Mouse (Mus musculus) WW6 (cell line): ENCODE measurements around the gene Olfr1048.
"Not testable (repeated sequence)": the region's sequence is repeated elsewhere in the genome, so short reads cannot be mapped to it uniquely, and the experiment has no call there.

Experiments
- DNase-seq: peaks from one replicate; pipeline ENCODE4 v3.0.0-alpha.2; 2013; ENCODE audit warnings: low read depth, low spot score

Gene Olfr1048

DNA sequence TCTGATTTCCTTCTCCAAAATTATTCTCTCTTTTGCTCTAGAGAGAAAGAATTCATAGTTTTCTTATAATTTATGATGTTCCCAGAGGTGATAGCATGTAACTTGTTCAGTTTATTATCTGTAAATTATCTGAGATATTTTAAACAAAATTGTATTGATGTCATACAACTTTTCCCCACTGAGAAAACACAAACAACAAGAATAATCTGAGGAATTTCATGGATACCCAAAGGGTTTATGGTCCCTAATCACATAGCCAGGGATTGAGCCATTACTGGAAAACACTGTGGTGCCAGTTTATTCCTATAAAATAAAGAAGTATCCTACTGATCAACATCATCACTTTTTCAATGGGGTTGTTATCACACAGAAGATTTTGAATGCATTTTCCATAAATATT lies at the start of gene Olfr1048:
Gene Olfr1048 (minus strand): TSS at position 101 of the 400 bp plus-strand sequence.
- DNase-seq = no peak

DNA sequence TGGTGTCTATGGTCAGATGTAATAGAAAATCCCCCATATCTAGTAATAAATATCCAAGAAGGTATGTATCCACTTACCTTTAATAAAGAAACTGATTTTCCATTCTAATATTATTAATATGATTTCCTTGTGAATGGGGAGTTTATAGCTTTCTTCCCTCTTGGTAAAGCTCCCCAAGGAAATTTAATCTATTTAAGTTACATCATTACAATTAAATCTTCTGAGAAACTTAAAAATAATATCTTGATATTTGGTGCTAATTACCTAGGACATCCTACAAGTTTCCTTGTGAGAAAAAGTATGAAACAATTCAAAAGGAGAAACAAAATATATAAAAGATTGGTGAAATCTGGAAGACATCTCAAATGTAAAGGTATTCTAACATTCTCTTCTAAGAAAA lies 38.9 kb upstream of the Olfr1048 start, which contains the start of gene Olfr1051:
Gene Olfr1051 (minus strand): TSS at position 101 of the 400 bp plus-strand sequence.
- not testable (repeated sequence) for DNase-seq

DNA sequence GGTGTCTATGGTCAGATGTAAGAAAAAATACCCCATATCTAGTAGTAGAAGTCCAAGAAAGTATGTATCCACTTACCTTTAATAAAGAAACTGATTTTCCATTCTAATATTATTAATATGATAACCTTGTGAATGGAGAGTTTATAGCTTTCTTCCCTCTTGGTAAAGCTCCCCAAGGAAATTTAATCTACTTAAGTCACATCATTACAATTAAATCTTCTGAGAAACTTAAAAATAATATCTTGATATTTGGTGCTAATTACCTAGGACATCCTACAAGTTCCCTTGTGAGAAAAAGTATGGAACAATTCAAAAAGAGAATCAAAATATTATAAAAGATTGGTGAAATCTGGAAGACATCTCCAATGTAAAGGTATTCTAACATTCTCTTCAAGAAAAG lies 18.1 kb upstream of the Olfr1048 start, which contains the start of gene Olfr1049:
Gene Olfr1049 (minus strand): TSS at position 101 of the 400 bp plus-strand sequence.
- not testable (repeated sequence) for DNase-seq

DNA sequence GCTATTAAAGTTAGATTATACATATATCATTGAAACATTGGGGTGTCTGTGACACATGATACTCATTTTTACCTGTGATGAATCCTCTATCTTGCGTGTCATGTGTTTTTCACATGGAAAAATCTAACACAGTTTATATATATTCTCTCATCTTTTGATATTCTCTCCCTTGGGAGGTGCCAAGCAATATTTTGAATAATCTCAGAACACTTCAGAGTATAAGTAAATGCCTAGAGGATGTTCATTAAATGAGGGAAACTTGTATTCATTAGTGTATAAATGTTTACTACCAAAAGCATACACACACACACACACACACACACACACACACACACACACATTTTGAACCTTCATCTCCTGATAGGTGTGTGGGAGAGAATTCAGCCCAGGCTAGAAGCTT lies 8.8 kb downstream of the Olfr1048 start, which contains the start of gene Olfr1047:
Gene Olfr1047 (minus strand): TSS at position 101 of the 400 bp plus-strand sequence.
- DNase-seq = no peak

DNA sequence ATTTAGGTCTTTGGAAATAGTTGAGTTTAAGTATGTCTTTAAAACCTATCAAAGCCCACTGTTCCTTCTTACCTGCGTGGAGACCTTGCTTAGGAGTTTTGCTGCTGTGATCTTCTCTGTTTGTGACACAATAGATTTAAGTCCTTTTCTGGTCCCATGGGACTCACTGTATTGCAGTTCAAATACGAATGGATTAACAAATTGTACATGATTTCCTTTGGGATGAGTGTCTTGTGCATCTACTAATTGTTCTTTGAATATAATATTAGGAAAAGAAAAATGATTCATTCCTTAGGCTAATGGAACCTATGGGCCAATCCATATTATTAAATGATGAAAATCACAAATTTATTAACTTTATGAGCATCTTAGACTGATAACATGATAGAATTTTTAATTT lies 20.9 kb downstream of the Olfr1048 start, which contains the start of gene Olfr1046:
Gene Olfr1046 (minus strand): TSS at position 101 of the 400 bp plus-strand sequence.
- no peak for DNase-seq

DNA sequence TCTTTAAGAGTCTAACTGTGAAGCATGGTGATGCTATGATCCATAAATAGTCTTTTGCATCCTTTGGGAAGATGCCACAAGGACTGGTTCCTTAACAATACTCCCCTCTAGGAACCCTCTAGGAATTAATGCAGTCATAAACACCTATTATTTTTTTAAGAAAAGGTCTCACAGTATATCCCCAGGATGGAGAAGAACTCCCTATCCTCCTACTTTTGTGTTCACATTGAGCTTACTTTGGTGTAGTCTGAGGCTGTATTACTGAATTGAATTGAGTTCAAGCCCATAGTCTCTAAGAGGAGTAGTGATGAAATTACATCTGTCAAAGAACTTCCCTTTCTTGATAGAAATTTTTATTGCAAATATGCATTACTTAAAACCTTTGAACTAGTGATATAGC lies 37.2 kb downstream of the Olfr1048 start, which contains the start of gene Olfr1045:
Gene Olfr1045 (minus strand): TSS at position 101 of the 400 bp plus-strand sequence.
- DNase-seq = no peak

DNA sequence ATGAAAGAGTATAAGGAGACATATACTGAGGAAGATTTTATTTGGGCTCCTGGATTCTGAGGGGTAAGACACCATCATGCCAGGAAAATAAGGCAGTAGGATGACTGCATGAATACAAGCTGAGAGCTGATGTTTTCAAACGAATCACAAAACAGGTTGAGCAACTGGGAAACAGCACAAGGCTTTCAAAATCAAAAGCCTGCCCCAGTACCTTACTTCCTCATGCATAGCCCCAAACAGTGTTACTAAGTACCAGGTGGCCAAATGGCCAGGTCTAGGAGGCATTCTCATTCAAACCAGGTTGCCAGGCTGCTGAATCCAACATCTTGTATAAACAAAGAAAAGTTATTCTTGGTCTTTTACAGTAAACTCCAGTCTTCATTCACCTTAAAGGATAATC lies 44.2 kb downstream of the Olfr1048 start:
- no peak for DNase-seq

DNA sequence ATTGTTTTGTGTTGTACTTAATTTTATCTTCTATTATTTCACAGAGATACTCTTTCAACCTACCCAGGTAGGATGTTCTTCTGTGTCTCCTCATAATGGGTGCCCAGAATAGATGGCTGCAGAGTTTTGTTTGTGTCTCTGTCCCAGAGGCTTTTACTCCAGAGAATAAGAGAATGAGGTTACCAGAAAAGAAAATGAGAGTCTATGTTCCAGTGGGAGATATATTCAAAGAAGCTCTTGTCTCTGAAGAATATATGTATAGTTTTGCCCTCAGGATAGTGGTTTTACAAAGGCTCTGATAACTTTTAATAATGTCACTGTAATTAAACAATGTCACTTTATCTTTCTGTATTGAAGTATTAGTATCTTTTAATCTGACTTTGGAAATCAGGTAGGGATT lies 54.5 kb downstream of the Olfr1048 start, which contains the start of gene Olfr52:
Gene Olfr52 (minus strand): TSS at position 101 of the 400 bp plus-strand sequence.
- DNase-seq = no peak
